Mouse (Mus musculus) MEL (cell line): ENCODE measurements around the gene Hist4h4.

Source experiments
- BHLHE40 ChIP-seq: IDR thresholded peaks from 2 replicates; pipeline ENCODE4 v1.6.1; 2012; ENCODE audit warnings: low read depth, mild to moderate bottlenecking, inconsistent platforms, low read length, improper control_type of control experiment, borderline replicate concordance
- CTCF ChIP-seq, 3 experiments: IDR thresholded peaks in 2 of 3; conservative IDR thresholded peaks in 1 of 3; 2 replicates each; pipeline ENCODE4 v1.5.1; 2011 to 2012; ENCODE audit warnings: low read length in 3 of 3, low read depth in 2 of 3, mild to moderate bottlenecking in 2 of 3, improper control_type of control experiment in 1 of 3, inconsistent platforms in 1 of 3, mixed read lengths in 1 of 3, moderate library complexity in 1 of 3; ENCODE audit not compliant: control insufficient read depth in 1 of 3, insufficient read depth in 1 of 3, poor library complexity in 1 of 3, severe bottlenecking in 1 of 3
- E2F4 ChIP-seq: IDR thresholded peaks from 2 replicates; pipeline ENCODE4 v1.6.1; 2011; ENCODE audit warnings: low read depth, low read length, improper control_type of control experiment, borderline replicate concordance
- ELF1 ChIP-seq: IDR thresholded peaks from 2 replicates; pipeline ENCODE4 v1.6.1; 2014; ENCODE audit warnings: low read depth, mild to moderate bottlenecking, inconsistent platforms, low read length, improper control_type of control experiment, moderate library complexity
- EP300 ChIP-seq, 2 experiments: IDR thresholded peaks; 2 replicates each; pipeline ENCODE4 v1.6.1; 2011; ENCODE audit warnings: improper control_type of control experiment in 2 of 2, low read length in 2 of 2, low read depth in 1 of 2, mild to moderate bottlenecking in 1 of 2
- ETS1 ChIP-seq: IDR thresholded peaks from 2 replicates; pipeline ENCODE4 v1.6.1; 2012; ENCODE audit warnings: low read depth, mild to moderate bottlenecking, inconsistent platforms, low read length, improper control_type of control experiment, moderate library complexity
- GABPA ChIP-seq: IDR thresholded peaks from 2 replicates; pipeline ENCODE4 v1.6.1; 2012; ENCODE audit warnings: low read depth, mild to moderate bottlenecking, inconsistent platforms, low read length, improper control_type of control experiment, moderate library complexity
- GATA1 ChIP-seq: IDR thresholded peaks from 2 replicates; pipeline ENCODE4 v1.6.1; 2011; ENCODE audit warnings: low read depth, low read length, improper control_type of control experiment
- JUND ChIP-seq: IDR thresholded peaks from 2 replicates; pipeline ENCODE4 v1.6.1; 2011; ENCODE audit warnings: low read depth, mild to moderate bottlenecking, improper control_type of control experiment, low read length
- MAX ChIP-seq: IDR thresholded peaks from 2 replicates; pipeline ENCODE4 v1.6.1; 2011; ENCODE audit warnings: low read length, improper control_type of control experiment
- POLR2A ChIP-seq, 2 experiments: IDR thresholded peaks; 2 replicates each; pipeline ENCODE4 v1.6.1; 2011 to 2012; ENCODE audit warnings: low read length in 2 of 2, mild to moderate bottlenecking in 2 of 2, control low read depth in 1 of 2, improper control_type of control experiment in 1 of 2, low read depth in 1 of 2, moderate library complexity in 1 of 2; ENCODE audit not compliant: control insufficient read depth in 1 of 2, insufficient read depth in 1 of 2, poor library complexity in 1 of 2
- POLR2AphosphoS2 ChIP-seq: IDR thresholded peaks from 2 replicates; pipeline ENCODE4 v1.6.1; 2011; ENCODE audit warnings: low read length, improper control_type of control experiment
- ZNF384 ChIP-seq: IDR thresholded peaks from 2 replicates; pipeline ENCODE4 v1.6.1; 2012; ENCODE audit warnings: low read depth, mild to moderate bottlenecking, inconsistent platforms, low read length, improper control_type of control experiment

DNA sequence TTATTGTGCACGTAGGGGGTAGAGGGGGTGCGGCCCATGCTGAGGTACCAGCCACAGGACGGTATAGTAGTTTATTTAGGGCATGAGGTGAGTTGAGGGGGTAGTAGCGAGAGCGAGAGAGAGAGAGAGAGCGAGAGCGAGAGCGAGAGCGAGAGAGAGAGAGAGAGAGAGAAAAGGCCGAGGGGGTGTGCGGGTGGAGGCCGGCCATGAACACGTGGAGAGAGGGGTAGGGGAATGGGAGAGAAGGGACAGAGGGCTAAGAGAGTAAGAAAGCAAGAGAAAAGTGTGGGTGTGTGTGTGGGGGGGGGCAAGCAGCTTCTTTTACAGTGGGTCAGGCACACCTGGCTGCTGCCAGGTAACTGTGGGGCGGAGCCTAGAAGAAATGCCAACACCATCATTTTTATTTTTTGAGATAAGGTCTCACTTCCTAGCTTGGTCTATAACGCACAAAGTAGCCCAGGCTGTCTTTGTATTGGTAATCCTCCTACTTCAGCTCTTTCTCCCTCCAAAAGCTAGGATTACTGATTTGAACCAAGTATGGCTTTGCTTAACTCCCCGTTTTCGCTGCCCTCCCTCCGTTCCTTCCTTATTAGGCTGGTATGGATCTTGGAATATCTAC, 3.3 kb upstream of the Hist4h4 start:
- TF ChIP-seq BHLHE40 (no peak), MAX (no peak), CTCF (IDR thresholded peaks at IDR 0.05 in 2 of 3, conservative IDR thresholded peaks at IDR 0.05 in 1 of 3; ENCODE audit: control insufficient read depth in 1 of 3, insufficient read depth in 1 of 3, low read depth in 2 of 3, low read length in 3 of 3, poor library complexity in 1 of 3, severe bottlenecking in 1 of 3) (no peak), GATA1 (no peak), ELF1 (no peak), EP300 (IDR thresholded peaks at IDR 0.05; ENCODE audit: low read depth in 1 of 2, low read length in 2 of 2) (no peak), E2F4 (no peak), POLR2A (IDR thresholded peaks at IDR 0.05; ENCODE audit: control insufficient read depth in 1 of 2, insufficient read depth in 1 of 2, low read depth in 1 of 2, low read length in 2 of 2, poor library complexity in 1 of 2) (no peak), GABPA (no peak), JUND (no peak), ZNF384 (no peak), POLR2AphosphoS2 (no peak), ETS1 (no peak)
